Mouse (Mus musculus) small intestine, adult 2 months (tissue): ENCODE data around the gene Pip4k2b. TPM values are rescaled to one million over a fixed set of nuclear protein-coding genes. Genes with fewer than 3 reads are reported as not detected.
A peak's percentile ranks its signal among the peaks of the same experiment; 100 is the strongest.

Source experiments
- H3K27ac ChIP-seq: fragments of 200-500 bp; 2 replicates; pipeline ENCODE4 v1.5.1; 2012; ENCODE audit warnings: low read depth, low read length, control low read depth, inconsistent platforms; ENCODE audit not compliant: insufficient read depth
- H3K27me3 ChIP-seq: fragments of 200-500 bp; 2 replicates; pipeline ENCODE4 v1.6.1; 2012; ENCODE audit warnings: mild to moderate bottlenecking, moderate library complexity, low read length, inconsistent platforms; ENCODE audit not compliant: control insufficient read depth, insufficient read depth
- H3K36me3 ChIP-seq: fragments of 200-500 bp; 2 replicates; pipeline ENCODE4 v1.6.1; 2012; ENCODE audit warnings: mild to moderate bottlenecking, low read length, control low read depth, inconsistent platforms; ENCODE audit not compliant: control insufficient read depth, insufficient read depth
- H3K4me1 ChIP-seq: fragments of 200-500 bp; 2 replicates; pipeline ENCODE4 v1.6.1; 2012; ENCODE audit warnings: low read length, inconsistent platforms, mixed read lengths; ENCODE audit not compliant: control insufficient read depth, insufficient read depth, insufficient read length
- H3K4me3 ChIP-seq: fragments of 200-500 bp; 2 replicates; pipeline ENCODE4 v1.5.1; 2012; ENCODE audit warnings: low read depth, mild to moderate bottlenecking, control low read depth, inconsistent platforms, low read length, moderate library complexity
- CTCF ChIP-seq: fragments of 200-500 bp; IDR thresholded peaks from 2 replicates; pipeline ENCODE4 v1.5.1; 2012; ENCODE audit warnings: low read depth, mild to moderate bottlenecking, control low read depth, inconsistent platforms, low read length, moderate library complexity, mixed read lengths; ENCODE audit not compliant: insufficient replicate concordance, insufficient read length; ENCODE audit errors: extremely low read depth
- POLR2A ChIP-seq: fragments of 200-500 bp; IDR thresholded peaks from 2 replicates; pipeline ENCODE4 v1.6.1; 2012; ENCODE audit warnings: low read depth, mild to moderate bottlenecking, control low read depth, inconsistent platforms, low read length, moderate library complexity
- WGBS: fragments of 180-500 bp; shearing (Covaris S2); methylation state at CpG from one replicate; pipeline ENCODE4 v1.1.7; 2018; 5-methylcytosine and 5-hydroxymethylcytosine counted together
- polyA plus RNA-seq: library from polyadenylated mRNA; depleted of rRNA; stranded (reverse); fragments of >200 nt; gene quantifications from 2 replicates; pipeline ENCODE4 v1.2.3, GENCODE M21; 2012; rRNA removed

The Pip4k2b gene
- polyA plus RNA-seq, 1 experiment, result 3.4 TPM

- Histone ChIP-seq H3K36me3 (peaks cover 61% of the 10 kb centered on the region), H3K4me3 (no peak overlapping the region), H3K27ac (no peak overlapping the region), H3K27me3 (no peaks in the 10 kb centered on the region), H3K4me1 (no peaks in the 10 kb centered on the region)
- WGBS, result 78% methylated on average over 13 of the region's 13 CpGs
- no peak for TF ChIP-seq POLR2A
- no peak for TF ChIP-seq CTCF
These were observed 74.0 kb downstream of the Pip4k2b start for GRCm38 (mm10) chr11:97670234-97671176.

- TF ChIP-seq CTCF, result no peak
- no peak for TF ChIP-seq POLR2A
- H3K27ac ChIP-seq, result no peak overlapping the region
- 52% methylated on average over 6 of the region's 6 CpGs for WGBS
- H3K4me3 ChIP-seq, result no peak overlapping the region
- peaks cover 56% of the 10 kb centered on the region for H3K36me3 ChIP-seq
- no peaks in the 10 kb centered on the region for H3K27me3 ChIP-seq
- H3K4me1 ChIP-seq, result peaks cover under 1% of the 10 kb centered on the region; the same call in 1 of the 2 replicates
These were observed 74.7 kb downstream of the Pip4k2b start for GRCm38 (mm10) chr11:97669829-97670228.

DNA sequence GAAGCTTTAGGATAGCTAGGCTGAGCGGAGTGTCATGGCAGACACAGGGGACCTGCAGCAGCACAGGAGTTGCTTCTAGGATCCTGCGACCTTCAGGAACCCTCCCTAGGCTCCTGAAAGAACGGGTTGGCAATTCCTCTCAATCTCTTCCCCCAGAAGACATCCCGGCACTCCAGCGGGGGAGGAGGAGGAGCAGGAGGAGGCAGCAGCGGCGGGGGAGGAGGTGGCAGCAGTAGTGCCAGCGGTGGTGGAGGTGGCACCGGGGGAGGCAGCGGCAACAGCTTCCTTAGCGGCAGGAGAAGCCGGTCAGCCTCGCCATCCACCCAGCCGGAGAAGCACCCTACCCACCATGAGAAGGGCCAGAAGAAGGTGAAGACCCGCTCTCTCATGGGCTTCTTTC, 75.2 kb downstream of the Pip4k2b start:
- H3K4me3 ChIP-seq, result no peak overlapping the region
- H3K36me3 ChIP-seq, result peaks cover 50% of the 10 kb centered on the region
- no peak overlapping the region for H3K27ac ChIP-seq
- TF ChIP-seq CTCF (no peak), POLR2A (no peak)
- H3K27me3 ChIP-seq, result no peaks in the 10 kb centered on the region
- 81% methylated on average over 15 of the region's 15 CpGs for WGBS
- H3K4me1 ChIP-seq, result peaks cover 3% of the 10 kb centered on the region; the same call in 1 of the 2 replicates

- H3K27me3 ChIP-seq, result no peaks in the 10 kb centered on the region
- H3K4me1 ChIP-seq, result peaks cover 3% of the 10 kb centered on the region; the same call in 1 of the 2 replicates
- no peak overlapping the region for H3K27ac ChIP-seq
- H3K36me3 ChIP-seq, result peaks cover 41% of the 10 kb centered on the region
- no peak for TF ChIP-seq POLR2A
- TF ChIP-seq CTCF, result no peak
- WGBS, result 94% methylated on average over 7 of the region's 7 CpGs
- no peak overlapping the region for H3K4me3 ChIP-seq
These were observed 76.3 kb downstream of the Pip4k2b start for GRCm38 (mm10) chr11:97668160-97668559.

DNA sequence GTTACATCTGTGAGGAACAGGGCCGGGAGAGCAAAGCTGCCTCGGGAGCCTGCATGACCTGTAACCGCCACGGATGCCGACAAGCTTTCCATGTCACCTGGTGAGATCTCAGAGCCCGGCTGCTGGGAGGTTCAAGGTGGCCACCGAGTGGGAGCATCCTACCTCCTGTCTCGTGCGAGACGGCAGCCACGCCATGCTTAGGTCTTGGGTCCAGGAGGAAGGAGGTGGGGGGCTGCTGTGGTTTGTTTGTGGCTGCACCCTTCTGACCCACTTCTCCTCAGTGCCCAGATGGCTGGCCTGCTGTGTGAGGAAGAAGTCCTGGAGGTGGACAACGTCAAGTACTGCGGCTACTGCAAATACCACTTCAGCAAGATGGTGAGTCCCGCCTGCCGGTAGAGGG, 77.7 kb downstream of the Pip4k2b start:
- no peak overlapping the region for H3K27ac ChIP-seq
- peaks cover 3% of the 10 kb centered on the region; the same call in 1 of the 2 replicates for H3K4me1 ChIP-seq
- H3K36me3 ChIP-seq, result peaks cover 33% of the 10 kb centered on the region
- H3K4me3 ChIP-seq, result no peak overlapping the region
- 92% methylated on average over 15 of the region's 15 CpGs for WGBS
- H3K27me3 ChIP-seq, result no peaks in the 10 kb centered on the region
- TF ChIP-seq POLR2A (no peak), CTCF (no peak)

DNA sequence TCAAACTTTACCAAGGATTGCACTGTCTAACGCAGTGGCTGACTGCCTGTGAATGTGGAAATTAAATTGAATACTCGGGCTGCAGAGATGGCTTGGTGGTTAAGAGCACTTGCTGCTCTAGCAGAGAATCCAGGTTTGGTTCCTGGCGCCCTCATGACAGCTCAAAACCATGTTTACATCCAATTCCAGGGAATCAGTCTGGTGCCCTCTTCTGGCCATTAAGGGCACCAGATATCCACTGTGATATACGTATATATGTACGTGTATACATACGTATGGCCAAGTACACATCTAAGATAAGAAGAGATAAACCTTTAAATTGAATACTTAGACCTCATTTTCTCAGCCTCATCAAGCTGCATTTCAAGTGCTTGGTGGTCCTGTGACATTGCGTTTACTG, 78.3 kb downstream of the Pip4k2b start:
- Histone ChIP-seq H3K4me1 (peaks cover 3% of the 10 kb centered on the region; the same call in 1 of the 2 replicates), H3K4me3 (no peak overlapping the region), H3K36me3 (peaks cover 32% of the 10 kb centered on the region), H3K27me3 (no peaks in the 10 kb centered on the region), H3K27ac (no peak overlapping the region)
- peak; percentile 29; the same call in 1 of the 2 replicates for TF ChIP-seq CTCF
- TF ChIP-seq POLR2A, result no peak
- 93% methylated on average over 7 of the region's 7 CpGs for WGBS

DNA sequence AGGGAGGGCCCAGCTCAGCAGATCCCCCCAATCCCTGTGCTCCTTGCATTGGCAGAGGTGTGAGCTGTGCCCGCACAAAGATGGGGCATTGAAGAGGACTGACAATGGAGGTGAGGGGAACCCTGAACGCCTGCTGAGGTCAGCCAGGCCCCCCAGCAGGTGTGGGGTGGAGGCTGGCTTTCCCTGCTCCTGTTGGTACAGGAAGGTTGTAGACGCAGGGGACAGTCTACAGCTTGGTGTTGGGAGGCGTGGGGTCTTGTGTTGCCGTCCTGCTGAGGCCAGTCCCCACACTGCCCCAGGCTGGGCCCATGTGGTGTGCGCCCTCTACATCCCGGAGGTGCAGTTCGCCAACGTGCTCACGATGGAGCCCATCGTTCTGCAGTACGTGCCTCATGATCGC, 79.1 kb downstream of the Pip4k2b start:
- Histone ChIP-seq H3K27me3 (no peaks in the 10 kb centered on the region), H3K36me3 (peaks cover 24% of the 10 kb centered on the region), H3K4me3 (no peak overlapping the region), H3K27ac (no peak overlapping the region), H3K4me1 (peaks cover 8% of the 10 kb centered on the region; the same call in 1 of the 2 replicates)
- WGBS, result 96% methylated on average over 13 of the region's 13 CpGs
- TF ChIP-seq CTCF (no peak), POLR2A (no peak)

Other genes with a start within 250 kb of the Pip4k2b start
- not detected in 2 replicates for gene 4933428G20Rik, start 244.4 kb downstream of the Pip4k2b start, polyA plus RNA-seq
- gene Srcin1, start 168.5 kb downstream of the Pip4k2b start, polyA plus RNA-seq, result 0.43 and 0.53 TPM in 2 replicates
- gene Epop, start 115.0 kb downstream of the Pip4k2b start, polyA plus RNA-seq, result 2.1 and 3.8 TPM in 2 replicates
- gene Mllt6, start 81.3 kb downstream of the Pip4k2b start, polyA plus RNA-seq, result 18.4 and 38.6 TPM in 2 replicates
- gene Cisd3, start 58.9 kb downstream of the Pip4k2b start, polyA plus RNA-seq, result 112 and 249 TPM in 2 replicates
- gene Pcgf2, start 44.2 kb downstream of the Pip4k2b start, polyA plus RNA-seq, result 25.9 and 77.9 TPM in 2 replicates
- gene Psmb3, start 41.3 kb downstream of the Pip4k2b start, polyA plus RNA-seq, result 164 and 330 TPM in 2 replicates
- gene Cwc25, start 21.9 kb upstream of the Pip4k2b start, polyA plus RNA-seq, result 1.7 and 3.7 TPM in 2 replicates
- not detected in 2 replicates for gene 1700001P01Rik, start 31.2 kb upstream of the Pip4k2b start, polyA plus RNA-seq
- 10.2 and 22.0 TPM in 2 replicates for gene Rpl23, start 37.7 kb upstream of the Pip4k2b start, polyA plus RNA-seq
- gene Lasp1, start 54.3 kb upstream of the Pip4k2b start, polyA plus RNA-seq, result 165 and 397 TPM in 2 replicates
- gene B230217C12Rik, start 96.1 kb upstream of the Pip4k2b start, polyA plus RNA-seq, result 0.43 and 0.44 TPM in 2 replicates
- not detected in 2 replicates for gene Fbxo47, start 139.4 kb upstream of the Pip4k2b start, polyA plus RNA-seq
- 1.1 and 1.6 TPM in 2 replicates for gene Plxdc1, start 241.7 kb upstream of the Pip4k2b start, polyA plus RNA-seq